Mouse (Mus musculus): ENCODE data around the gene Bmp7.

GRCm38 (mm10) chr2:172851773-172852172 is 88.3 kb downstream of the Bmp7 start:
- TF ChIP-seq POLR2A (IDR thresholded peaks at IDR 0.05; ENCODE audit: insufficient read depth, low read length) (no peak), CTCF (IDR thresholded peaks at IDR 0.05; ENCODE audit: low read depth, low read length) (no peak)

Measured in ES-Bruce4 (cell line).